Mouse (Mus musculus): ENCODE results near the gene Sema3f. TPM values are rescaled to one million over a fixed set of nuclear protein-coding genes. Genes with fewer than 3 reads are reported as not detected.

Sema3f gene
- polyA plus RNA-seq, 1 experiment, result 31.8 TPM

DNA sequence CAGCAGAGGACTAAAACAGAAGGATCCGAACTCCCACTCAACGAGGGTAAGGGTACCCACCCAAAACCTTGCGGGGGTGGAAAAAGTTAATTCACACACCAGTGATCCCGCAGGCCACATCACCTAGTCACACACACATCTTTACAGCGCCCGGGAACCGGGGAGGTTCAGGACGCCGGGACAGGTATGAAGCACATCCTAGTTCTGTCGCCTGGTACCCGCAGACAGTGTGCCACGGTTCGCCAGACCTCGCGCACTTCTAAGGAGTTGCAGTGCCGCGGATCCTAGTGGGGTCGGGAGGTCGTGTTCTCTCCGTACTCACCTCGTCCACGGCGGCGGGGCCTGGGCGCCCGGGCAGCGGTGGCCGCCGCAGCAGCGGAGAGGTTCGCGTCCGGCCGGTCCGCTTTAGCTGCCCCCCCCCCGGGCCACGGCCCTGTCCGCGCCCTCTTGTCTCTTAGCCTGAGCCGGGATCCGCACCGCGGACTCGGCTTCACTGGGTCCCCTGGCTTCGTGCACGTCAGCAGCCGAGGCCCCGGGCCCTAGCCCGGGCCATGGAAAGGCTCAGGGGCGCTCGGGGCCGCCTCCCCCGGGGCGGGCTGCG is 1.1 kb downstream of the Sema3f start:
- DNase-seq, result peak in 1 of 2 experiments; percentile 50
- Histone ChIP-seq H3K4me1 (ENCODE audit: control insufficient read depth, insufficient read depth, low read length) (peaks cover 22% of the 10 kb centered on the region), H3K27ac (ENCODE audit: insufficient read depth, low read length) (peak overlapping the region; percentile 72), H3K4me3 (replicated peaks; ENCODE audit: insufficient read depth, low read depth, low read length) (peak overlapping the region; percentile 73), H3K27me3 (ENCODE audit: control insufficient read depth, insufficient read depth, low read length) (no peaks in the 10 kb centered on the region; the same call in 1 of the 2 replicates)
- TF ChIP-seq POLR2A (IDR thresholded peaks at IDR 0.05; ENCODE audit: borderline replicate concordance, insufficient read depth, low read length) (no peak), CTCF (IDR thresholded peaks at IDR 0.05; ENCODE audit: borderline replicate concordance, insufficient read depth, low read depth, low read length) (no peak)
- 1% methylated on average over 55 of the region's 55 CpGs for WGBS

DNA sequence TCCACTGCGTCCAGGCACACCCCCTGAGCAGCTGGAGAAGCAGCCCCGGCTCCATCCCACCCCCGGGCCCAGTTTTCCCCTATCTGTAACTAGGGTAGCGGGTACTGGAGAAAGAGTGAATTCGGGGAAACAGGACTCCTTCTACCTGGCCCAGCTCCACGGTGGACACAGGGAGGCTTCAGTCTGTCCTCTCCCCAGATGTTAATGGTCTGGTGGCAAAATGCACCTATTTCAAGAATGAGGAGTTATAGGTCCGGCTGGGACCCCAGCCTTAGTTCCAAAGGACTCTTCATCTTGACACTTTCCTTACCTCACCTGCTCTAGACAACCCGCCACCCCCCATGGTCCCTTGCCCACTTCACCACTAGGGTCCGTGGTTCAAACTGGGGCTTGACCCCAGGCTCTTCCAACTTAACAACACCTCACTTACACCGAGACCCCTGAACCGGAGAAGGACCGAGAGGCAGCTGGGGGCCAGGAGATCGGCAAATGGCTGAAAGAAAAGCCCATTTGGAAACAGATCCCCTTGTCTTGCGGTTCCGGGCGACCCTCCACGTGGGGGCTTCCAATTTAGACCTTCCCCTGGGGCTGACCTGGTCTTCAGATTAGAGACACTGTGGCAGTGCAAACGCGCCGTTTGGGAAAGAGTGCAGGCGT is 1.7 kb downstream of the Sema3f start:
- WGBS, result 20% methylated on average over 21 of the region's 21 CpGs
- peaks cover 17% of the 10 kb centered on the region; the same call in 1 of the 2 replicates for H3K4me1 ChIP-seq (ENCODE audit: control insufficient read depth, insufficient read depth, low read length)
- H3K27me3 ChIP-seq (ENCODE audit: control insufficient read depth, insufficient read depth, low read length), result no peaks in the 10 kb centered on the region; the same call in 1 of the 2 replicates
- no peak for DNase-seq
- no peak overlapping the region for H3K27ac ChIP-seq (ENCODE audit: insufficient read depth, low read length)
- H3K4me3 ChIP-seq (replicated peaks; ENCODE audit: insufficient read depth, low read depth, low read length), result peak overlapping the region; percentile 73
- TF ChIP-seq POLR2A (IDR thresholded peaks at IDR 0.05; ENCODE audit: borderline replicate concordance, insufficient read depth, low read length), result no peak
- no peak for TF ChIP-seq CTCF (IDR thresholded peaks at IDR 0.05; ENCODE audit: borderline replicate concordance, insufficient read depth, low read depth, low read length)

- TF ChIP-seq POLR2A (IDR thresholded peaks at IDR 0.05; ENCODE audit: borderline replicate concordance, insufficient read depth, low read length) (no peak), CTCF (IDR thresholded peaks at IDR 0.05; ENCODE audit: borderline replicate concordance, insufficient read depth, low read depth, low read length) (no peak)
- Histone ChIP-seq H3K4me1 (ENCODE audit: control insufficient read depth, insufficient read depth, low read length) (peaks cover 17% of the 10 kb centered on the region; the same call in 1 of the 2 replicates), H3K4me3 (replicated peaks; ENCODE audit: insufficient read depth, low read depth, low read length) (no peak overlapping the region), H3K27ac (ENCODE audit: insufficient read depth, low read length) (no peak overlapping the region), H3K27me3 (ENCODE audit: control insufficient read depth, insufficient read depth, low read length) (no peaks in the 10 kb centered on the region; the same call in 1 of the 2 replicates)
- no peak for DNase-seq
- 37% methylated on average over 17 of the region's 17 CpGs for whole genome bisulfite sequencing
Observed at GRCm38 (mm10) chr9:107707701-107708438, 2.4 kb downstream of the Sema3f start.

GRCm38 (mm10) chr9:107706781-107707211 is 3.5 kb downstream of the Sema3f start:
- no peak for DNase-seq
- Histone ChIP-seq H3K4me3 (replicated peaks; ENCODE audit: insufficient read depth, low read depth, low read length) (no peak overlapping the region), H3K27me3 (ENCODE audit: control insufficient read depth, insufficient read depth, low read length) (no peaks in the 10 kb centered on the region; the same call in 1 of the 2 replicates), H3K27ac (ENCODE audit: insufficient read depth, low read length) (no peak overlapping the region), H3K4me1 (ENCODE audit: control insufficient read depth, insufficient read depth, low read length) (peaks cover 27% of the 10 kb centered on the region)
- no peak for TF ChIP-seq CTCF (IDR thresholded peaks at IDR 0.05; ENCODE audit: borderline replicate concordance, insufficient read depth, low read depth, low read length)
- TF ChIP-seq POLR2A (IDR thresholded peaks at IDR 0.05; ENCODE audit: borderline replicate concordance, insufficient read depth, low read length), result no peak
- 41% methylated on average over 14 of the region's 14 CpGs for WGBS

DNA sequence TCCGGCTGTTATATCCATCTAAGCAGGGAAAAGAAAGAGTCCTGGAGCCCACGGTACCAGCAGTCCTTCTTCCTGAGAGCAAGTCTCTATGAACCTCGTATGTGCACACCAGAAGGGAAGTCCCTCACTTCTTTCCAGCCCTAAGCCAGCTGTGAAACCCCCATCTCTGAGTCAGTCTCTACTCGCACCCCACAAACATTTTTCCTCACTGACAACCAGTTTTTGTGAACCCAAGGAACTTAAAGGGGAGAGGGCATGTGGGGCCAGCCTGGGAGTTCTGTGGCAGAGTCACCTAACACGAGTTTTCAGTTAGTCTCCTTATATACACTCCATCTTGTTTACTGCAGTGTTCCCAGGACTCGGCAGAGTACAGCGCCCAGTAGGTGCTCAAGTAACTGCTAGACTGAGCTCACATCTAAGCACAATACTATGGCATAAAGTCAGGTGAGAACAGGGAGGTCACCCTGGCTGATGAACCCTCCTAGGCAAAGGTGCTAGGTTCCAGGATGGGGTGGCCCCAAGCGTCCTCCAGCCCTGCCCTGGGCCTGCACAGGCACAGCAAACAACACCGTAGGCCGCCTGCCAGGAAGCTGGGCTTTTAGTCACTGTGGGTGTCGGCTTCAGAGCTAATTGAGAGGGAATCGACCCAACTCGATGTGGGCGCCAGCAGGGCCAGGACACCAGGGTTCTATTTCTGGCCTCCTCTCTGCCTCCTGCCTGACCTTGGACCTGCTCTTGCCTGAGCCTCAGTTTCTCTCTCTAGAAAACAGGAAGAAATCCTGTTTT is 6.7 kb downstream of the Sema3f start:
- H3K27ac ChIP-seq (ENCODE audit: insufficient read depth, low read length), result no peak overlapping the region
- no peak for DNase-seq
- 64% methylated on average over 14 of the region's 14 CpGs for WGBS
- TF ChIP-seq CTCF (IDR thresholded peaks at IDR 0.05; ENCODE audit: borderline replicate concordance, insufficient read depth, low read depth, low read length) (no peak), POLR2A (IDR thresholded peaks at IDR 0.05; ENCODE audit: borderline replicate concordance, insufficient read depth, low read length) (no peak)
- H3K27me3 ChIP-seq (ENCODE audit: control insufficient read depth, insufficient read depth, low read length), result no peaks in the 10 kb centered on the region; the same call in 1 of the 2 replicates
- H3K4me1 ChIP-seq (ENCODE audit: control insufficient read depth, insufficient read depth, low read length), result peaks cover 36% of the 10 kb centered on the region
- no peak overlapping the region for H3K4me3 ChIP-seq (replicated peaks; ENCODE audit: insufficient read depth, low read depth, low read length)

DNA sequence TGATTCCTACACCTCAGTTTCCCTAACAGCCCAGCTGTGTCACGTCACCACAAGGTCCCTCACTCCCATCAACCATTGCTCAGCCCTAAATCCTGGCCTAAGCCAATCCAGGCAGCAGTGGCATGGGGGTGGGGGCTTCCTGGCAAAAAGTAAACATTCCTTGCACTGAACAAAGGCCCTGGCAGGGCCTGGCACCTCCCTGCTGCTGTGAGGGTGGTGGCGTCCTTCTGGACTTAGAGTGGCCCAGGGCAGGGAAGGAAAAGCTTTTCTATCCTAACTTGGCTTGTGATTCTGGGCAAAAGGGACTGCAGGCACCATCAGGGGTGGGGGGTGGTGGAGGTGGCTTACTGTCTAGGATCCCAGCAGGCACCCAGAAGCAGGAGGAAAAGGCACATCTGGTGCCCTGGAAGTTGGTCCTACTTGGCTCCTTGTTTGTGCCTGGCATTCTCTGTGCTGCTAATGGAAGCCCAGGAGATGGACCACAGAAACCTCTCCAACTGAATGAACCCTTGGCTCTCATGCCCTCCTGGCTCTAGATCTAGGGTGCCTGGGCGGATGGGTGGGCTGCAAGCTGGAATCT is 7.6 kb downstream of the Sema3f start:
- Histone ChIP-seq H3K4me3 (replicated peaks; ENCODE audit: insufficient read depth, low read depth, low read length) (no peak overlapping the region), H3K4me1 (ENCODE audit: control insufficient read depth, insufficient read depth, low read length) (peaks cover 29% of the 10 kb centered on the region), H3K27ac (ENCODE audit: insufficient read depth, low read length) (no peak overlapping the region), H3K27me3 (ENCODE audit: control insufficient read depth, insufficient read depth, low read length) (no peaks in the 10 kb centered on the region; the same call in 1 of the 2 replicates)
- WGBS, result 76% methylated on average over 3 of the region's 3 CpGs
- TF ChIP-seq CTCF (IDR thresholded peaks at IDR 0.05; ENCODE audit: borderline replicate concordance, insufficient read depth, low read depth, low read length) (no peak), POLR2A (IDR thresholded peaks at IDR 0.05; ENCODE audit: borderline replicate concordance, insufficient read depth, low read length) (no peak)
- DNase-seq, result no peak

DNA sequence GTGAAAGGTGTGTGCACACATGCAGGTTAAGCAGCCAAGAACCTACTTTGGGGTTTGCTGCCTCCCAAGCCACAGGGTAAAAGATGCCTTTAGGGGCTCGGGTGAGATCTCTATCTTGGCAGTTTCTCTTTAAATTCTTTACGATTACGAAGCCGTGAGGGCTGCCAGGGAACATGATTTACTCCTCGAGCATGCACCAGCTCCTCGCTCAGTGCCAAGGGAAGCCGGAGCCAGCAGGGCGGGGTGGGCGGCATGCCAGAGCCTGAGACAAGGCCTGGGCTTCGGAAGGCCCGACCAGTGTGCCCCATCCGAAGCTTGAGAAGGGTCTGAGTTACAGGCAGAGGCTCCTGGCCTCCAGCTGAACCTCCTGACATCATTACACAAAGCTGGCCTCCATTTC is 8.7 kb downstream of the Sema3f start:
- Histone ChIP-seq H3K27ac (ENCODE audit: insufficient read depth, low read length) (no peak overlapping the region), H3K4me3 (replicated peaks; ENCODE audit: insufficient read depth, low read depth, low read length) (no peak overlapping the region), H3K4me1 (ENCODE audit: control insufficient read depth, insufficient read depth, low read length) (peaks cover 29% of the 10 kb centered on the region), H3K27me3 (ENCODE audit: control insufficient read depth, insufficient read depth, low read length) (no peaks in the 10 kb centered on the region)
- peak; percentile 84 for DNase-seq
- WGBS, result 2% methylated on average over 12 of the region's 12 CpGs
- TF ChIP-seq POLR2A (IDR thresholded peaks at IDR 0.05; ENCODE audit: borderline replicate concordance, insufficient read depth, low read length) (no peak), CTCF (IDR thresholded peaks at IDR 0.05; ENCODE audit: borderline replicate concordance, insufficient read depth, low read depth, low read length) (no peak)
